Mouse (Mus musculus): Measurements from ENCODE around the gene Pank4.
A peak's percentile ranks its signal among the peaks of the same experiment; 100 is the strongest.

The Pank4 gene

GRCm38 (mm10) chr4:154943323-154944039 lies 20.4 kb upstream of the Pank4 start:
- ATAC-seq (ENCODE audit: low TSS enrichment) = no peak

- peak; percentile 94 for ATAC-seq (ENCODE audit: low TSS enrichment)
These were observed 19.8 kb upstream of the Pank4 start for GRCm38 (mm10) chr4:154944121-154944590.

GRCm38 (mm10) chr4:154946319-154946718 lies 17.6 kb upstream of the Pank4 start:
- ATAC-seq (ENCODE audit: low TSS enrichment) = peak; percentile 63

GRCm38 (mm10) chr4:154948066-154948939 lies 15.6 kb upstream of the Pank4 start:
- no peak for ATAC-seq (ENCODE audit: low TSS enrichment)

GRCm38 (mm10) chr4:154948940-154949588 lies 14.9 kb upstream of the Pank4 start:
- ATAC-seq (ENCODE audit: low TSS enrichment) = no peak

GRCm38 (mm10) chr4:154949589-154949982 lies 14.3 kb upstream of the Pank4 start:
- ATAC-seq (ENCODE audit: low TSS enrichment) = no peak

- ATAC-seq (ENCODE audit: low TSS enrichment) = no peak
These were observed 11.3 kb upstream of the Pank4 start for GRCm38 (mm10) chr4:154952461-154953241.

GRCm38 (mm10) chr4:154956604-154957003 lies 7.3 kb upstream of the Pank4 start:
- no peak for ATAC-seq (ENCODE audit: low TSS enrichment)

- ATAC-seq (ENCODE audit: low TSS enrichment) = peak; percentile 62
These were observed 6.5 kb upstream of the Pank4 start for GRCm38 (mm10) chr4:154957289-154957993.

- no peak for ATAC-seq (ENCODE audit: low TSS enrichment)
These were observed 5.8 kb upstream of the Pank4 start for GRCm38 (mm10) chr4:154958171-154958570.

GRCm38 (mm10) chr4:154958621-154959020 lies 5.3 kb upstream of the Pank4 start:
- ATAC-seq (ENCODE audit: low TSS enrichment) = no peak

- ATAC-seq (ENCODE audit: low TSS enrichment) = no peak
These were observed 3.8 kb upstream of the Pank4 start for GRCm38 (mm10) chr4:154960021-154960689.

- ATAC-seq (ENCODE audit: low TSS enrichment) = 0 out of 2 replicates have a peak, but pooled peaks have one; percentile 1
These were observed 3.2 kb upstream of the Pank4 start, which contains the start of gene Hes5 for GRCm38 (mm10) chr4:154960690-154961225. Hes5 (plus strand) TSS chr4:154960923.

GRCm38 (mm10) chr4:154961226-154961738 lies 2.6 kb upstream of the Pank4 start:
- ATAC-seq (ENCODE audit: low TSS enrichment) = no peak

GRCm38 (mm10) chr4:154961911-154962310 lies 2.0 kb upstream of the Pank4 start:
- no peak for ATAC-seq (ENCODE audit: low TSS enrichment)

- no peak for ATAC-seq (ENCODE audit: low TSS enrichment)
These were observed 1.2 kb upstream of the Pank4 start for GRCm38 (mm10) chr4:154962683-154963082.

GRCm38 (mm10) chr4:154963190-154963836 lies 610 bp upstream of the Pank4 start:
- peak; percentile 35 for ATAC-seq (ENCODE audit: low TSS enrichment)

- ATAC-seq (ENCODE audit: low TSS enrichment) = no peak; the same call in 1 of the 2 replicates
These were observed 785 bp downstream of the Pank4 start for GRCm38 (mm10) chr4:154964581-154965235.

GRCm38 (mm10) chr4:154965856-154966255 lies 1.9 kb downstream of the Pank4 start:
- no peak for ATAC-seq (ENCODE audit: low TSS enrichment)

Measured in frontal cortex, adult (tissue).